Mouse (Mus musculus): ENCODE measurements around the gene Cdc42se1. TPM values are rescaled to one million over a fixed set of nuclear protein-coding genes. Genes with fewer than 3 reads are reported as not detected.

Cdc42se1 gene
- total and polyA plus RNA-seq, 3 experiments, result 341 to 472 TPM; not detected in 1

- DNase-seq (ENCODE audit: low read depth, low spot score), result peak; percentile 80
- Histone ChIP-seq H3K4me1 (ENCODE audit: control insufficient read depth in 1 of 2, insufficient read depth in 2 of 2, low read length in 2 of 2) (peaks cover 35 to 54% of the 10 kb centered on the region in 2 experiments), H3K9me3 (replicated peaks; ENCODE audit: insufficient read depth, low read length) (no peaks in the 10 kb centered on the region), H3K4me3 (ENCODE audit: control insufficient read depth in 1 of 2, insufficient read depth in 1 of 2, low read depth in 2 of 2, low read length in 2 of 2) (no peak overlapping the region), H3K27me3 (ENCODE audit: control insufficient read depth in 1 of 2, insufficient read depth in 2 of 2, low read length in 2 of 2) (no peaks in the 10 kb centered on the region), H3K36me3 (ENCODE audit: control insufficient read depth in 1 of 2, insufficient read depth in 2 of 2, low read length in 2 of 2) (peaks cover 1 to 46% of the 10 kb centered on the region in 2 experiments; a peak in 3 of 4 replicates), H3K79me2 (ENCODE audit: control insufficient read depth, insufficient read depth, low read length, poor library complexity) (peaks cover 21% of the 10 kb centered on the region), H3K27ac (ENCODE audit: control insufficient read depth, low read depth, low read length) (peak overlapping the region; percentile 41), H3K9ac (ENCODE audit: control insufficient read depth, low read depth, low read length, poor library complexity, severe bottlenecking) (peak overlapping the region; percentile 32; the same call in 1 of the 2 replicates)
- TF ChIP-seq RCOR1 (IDR thresholded peaks at IDR 0.05; ENCODE audit: low read depth, low read length) (no peak), TBP (IDR thresholded peaks at IDR 0.05; ENCODE audit: low read depth, low read length) (peak; percentile 42)
These were observed 47.9 kb downstream of the Cdc42se1 start for GRCm38 (mm10) chr3:95276428-95276934.

DNA sequence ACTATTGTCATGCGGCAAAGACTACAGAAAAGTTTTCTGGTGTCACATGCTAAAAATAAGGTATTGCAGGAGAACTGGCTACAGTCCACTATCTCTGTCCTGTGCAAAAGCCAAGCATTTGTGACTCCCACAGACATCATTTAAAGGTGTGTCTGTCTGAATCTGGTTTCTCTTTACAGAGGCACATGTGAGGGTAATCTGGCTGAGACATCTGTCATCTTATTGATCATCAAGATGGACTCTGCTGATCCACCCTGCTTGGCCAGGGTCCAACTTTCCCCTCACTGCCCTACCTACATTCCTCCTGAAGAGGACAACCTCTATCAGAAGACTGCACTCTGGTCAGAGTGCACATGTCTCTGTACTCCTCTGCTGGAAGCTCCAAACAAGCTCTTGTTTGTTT is 48.6 kb downstream of the Cdc42se1 start:
- Histone ChIP-seq H3K9ac (ENCODE audit: control insufficient read depth, low read depth, low read length, poor library complexity, severe bottlenecking) (no peak overlapping the region), H3K27ac (ENCODE audit: control insufficient read depth, low read depth, low read length) (peak overlapping the region; percentile 41), H3K9me3 (replicated peaks; ENCODE audit: insufficient read depth, low read length) (no peaks in the 10 kb centered on the region), H3K36me3 (ENCODE audit: control insufficient read depth in 1 of 2, insufficient read depth in 2 of 2, low read length in 2 of 2) (peaks cover 1 to 46% of the 10 kb centered on the region in 2 experiments; a peak in 3 of 4 replicates), H3K4me1 (ENCODE audit: control insufficient read depth in 1 of 2, insufficient read depth in 2 of 2, low read length in 2 of 2) (peaks cover 35 to 54% of the 10 kb centered on the region in 2 experiments), H3K27me3 (ENCODE audit: control insufficient read depth in 1 of 2, insufficient read depth in 2 of 2, low read length in 2 of 2) (no peaks in the 10 kb centered on the region), H3K79me2 (ENCODE audit: control insufficient read depth, insufficient read depth, low read length, poor library complexity) (peaks cover 21% of the 10 kb centered on the region), H3K4me3 (ENCODE audit: control insufficient read depth in 1 of 2, insufficient read depth in 1 of 2, low read depth in 2 of 2, low read length in 2 of 2) (no peak overlapping the region)
- TF ChIP-seq USF2 (IDR thresholded peaks at IDR 0.05; ENCODE audit: borderline replicate concordance in 1 of 2, insufficient read depth in 1 of 2, low read depth in 1 of 2, low read length in 2 of 2), result no peak
- TF ChIP-seq TAL1 (IDR thresholded peaks at IDR 0.05; ENCODE audit: low read length), result peak; percentile 52; the same call in 1 of the 2 replicates
- no peak for TF ChIP-seq KAT2A (conservative IDR thresholded peaks at IDR 0.05; ENCODE audit: low read depth, low read length)
- TF ChIP-seq GATA1 (IDR thresholded peaks at IDR 0.05; ENCODE audit: low read depth, low read length), result peak; percentile 80
- DNase-seq (ENCODE audit: low read depth, low spot score), result peak; percentile 68

- Histone ChIP-seq H3K4me1 (ENCODE audit: control insufficient read depth in 1 of 2, insufficient read depth in 2 of 2, low read length in 2 of 2) (peaks cover 30 to 55% of the 10 kb centered on the region in 2 experiments), H3K27ac (ENCODE audit: control insufficient read depth, low read depth, low read length) (peak overlapping the region; percentile 45), H3K36me3 (ENCODE audit: control insufficient read depth in 1 of 2, insufficient read depth in 2 of 2, low read length in 2 of 2) (peaks cover 0 to 54% of the 10 kb centered on the region in 2 experiments; a peak in 2 of 4 replicates), H3K79me2 (ENCODE audit: control insufficient read depth, insufficient read depth, low read length, poor library complexity) (peaks cover 39% of the 10 kb centered on the region), H3K4me3 (ENCODE audit: control insufficient read depth in 1 of 2, insufficient read depth in 1 of 2, low read depth in 2 of 2, low read length in 2 of 2) (peak overlapping the region; percentile 67 to 70), H3K9ac (ENCODE audit: control insufficient read depth, low read depth, low read length, poor library complexity, severe bottlenecking) (peak overlapping the region; percentile 64), H3K27me3 (ENCODE audit: control insufficient read depth in 1 of 2, insufficient read depth in 2 of 2, low read length in 2 of 2) (no peaks in the 10 kb centered on the region), H3K9me3 (replicated peaks; ENCODE audit: insufficient read depth, low read length) (no peaks in the 10 kb centered on the region)
- DNase-seq (ENCODE audit: low read depth, low spot score), result peak; percentile 81
- TF ChIP-seq TBP (IDR thresholded peaks at IDR 0.05; ENCODE audit: low read depth, low read length), result peak; percentile 4; the same call in 1 of the 2 replicates
- TF ChIP-seq MYB (IDR thresholded peaks at IDR 0.05; ENCODE audit: low read depth, low read length), result no peak
These were observed 52.2 kb downstream of the Cdc42se1 start for GRCm38 (mm10) chr3:95280747-95281146.
